Mouse (Mus musculus) limb, embryonic 13.5 days (tissue): ENCODE results near the gene Uts2. TPM values are rescaled to one million over a fixed set of nuclear protein-coding genes. Genes with fewer than 3 reads are reported as not detected.

Experiments used
- polyA plus RNA-seq: library from polyadenylated mRNA; unstranded; fragments of >200 nt; fragmentation: Nextera tagmentation; extraction: Ambion mirVana; gene quantifications from 2 replicates; pipeline ENCODE4 v1.2.1, GENCODE M21; 2015

Uts2 gene
- polyA plus RNA-seq, 1 experiment from 2014 or later: not detected

Other genes starting within 250 kb of the Uts2 start
- 22.5 and 24.3 TPM in 2 replicates for gene Errfi1, start 143.2 kb upstream of the Uts2 start, polyA plus RNA-seq
- 411 and 442 TPM in 2 replicates for gene Park7, start 82.7 kb upstream of the Uts2 start, polyA plus RNA-seq
- 0.40 and 0.51 TPM in 2 replicates for gene Tnfrsf9, start 82.5 kb upstream of the Uts2 start, polyA plus RNA-seq
- gene Per3, start 47.6 kb downstream of the Uts2 start, polyA plus RNA-seq: 7.0 and 7.4 TPM in 2 replicates
- 114 and 117 TPM in 2 replicates for gene Vamp3, start 60.9 kb downstream of the Uts2 start, polyA plus RNA-seq
- not detected in 2 replicates for gene Gm13090, start 92.5 kb downstream of the Uts2 start, polyA plus RNA-seq